Mouse (Mus musculus) limb, embryonic 13.5 days (tissue): ENCODE data around the gene Nrp1. TPM values are rescaled to one million over a fixed set of nuclear protein-coding genes. Genes with fewer than 3 reads are reported as not detected.

Experiments used
- ATAC-seq: fragments of 200-750 bp; cut with Nextera tagmentation; 2 replicates; pipeline ENCODE4 v1.8.0; 2017; ENCODE audit warnings: low read depth, moderate number of reproducible peaks, moderate TSS enrichment; ENCODE audit not compliant: low FRiP score
- H3K27ac ChIP-seq: fragments of 300-500 bp; sonication (generic); 2 replicates; pipeline ENCODE4 v1.5.1; 2015; ENCODE audit warnings: inconsistent platforms, mild to moderate bottlenecking, moderate library complexity
- H3K27me3 ChIP-seq: fragments of 300-500 bp; sonication (generic); 2 replicates; pipeline ENCODE4 v1.6.1; 2015; ENCODE audit warnings: mild to moderate bottlenecking, inconsistent platforms
- H3K36me3 ChIP-seq: fragments of 300-500 bp; sonication (generic); 2 replicates; pipeline ENCODE4 v1.6.1; 2015; ENCODE audit warnings: inconsistent platforms, mild to moderate bottlenecking, moderate library complexity
- H3K4me1 ChIP-seq: fragments of 300-500 bp; sonication (generic); 2 replicates; pipeline ENCODE4 v1.6.1; 2015; ENCODE audit warnings: inconsistent platforms
- H3K4me2 ChIP-seq: fragments of 300-500 bp; sonication (generic); replicated peaks from 2 replicates; pipeline ENCODE4 v1.6.1; 2015; ENCODE audit warnings: inconsistent platforms, mild to moderate bottlenecking, moderate library complexity
- H3K4me3 ChIP-seq: fragments of 300-500 bp; sonication (generic); 2 replicates; pipeline ENCODE4 v1.5.1; 2015; ENCODE audit warnings: moderate library complexity, mild to moderate bottlenecking, inconsistent platforms
- H3K9ac ChIP-seq: fragments of 300-500 bp; sonication (generic); 2 replicates; pipeline ENCODE4 v1.6.1; 2015; ENCODE audit warnings: mild to moderate bottlenecking, inconsistent platforms
- H3K9me3 ChIP-seq: fragments of 300-500 bp; sonication (generic); 2 replicates; pipeline ENCODE4 v1.6.1; 2016; ENCODE audit warnings: inconsistent platforms
- WGBS: fragments of 180-500 bp; shearing (Covaris S2); methylation state at CpG from one replicate; pipeline ENCODE4 v1.1.7; 2015; 5-methylcytosine and 5-hydroxymethylcytosine counted together
- polyA plus RNA-seq: library from polyadenylated mRNA; unstranded; fragments of >200 nt; fragmentation: Nextera tagmentation; extraction: Ambion mirVana; gene quantifications from 2 replicates; pipeline ENCODE4 v1.2.1, GENCODE M21; 2015

The Nrp1 gene
- polyA plus RNA-seq, 1 experiment from 2014 or later = 71.4 TPM

- H3K4me1 ChIP-seq = no peaks in the 10 kb centered on the region
- no peak overlapping the region for H3K4me3 ChIP-seq
- no peak for ATAC-seq
- H3K9ac ChIP-seq = no peak overlapping the region
- H3K27me3 ChIP-seq = no peaks in the 10 kb centered on the region
- H3K9me3 ChIP-seq = no peaks in the 10 kb centered on the region
- no peak overlapping the region for H3K27ac ChIP-seq
- no peak overlapping the region for H3K4me2 ChIP-seq
- peaks cover 13% of the 10 kb centered on the region for H3K36me3 ChIP-seq
- WGBS = 84% methylated on average over 3 of the region's 3 CpGs
Measured at GRCm38 (mm10) chr8:128427071-128427470, 68.7 kb downstream of the Nrp1 start.

- H3K4me3 ChIP-seq = no peak overlapping the region
- H3K4me2 ChIP-seq = no peak overlapping the region
- peaks cover 29% of the 10 kb centered on the region for H3K36me3 ChIP-seq
- no peaks in the 10 kb centered on the region for H3K9me3 ChIP-seq
- WGBS = 69% methylated on average over 1 of the region's 1 CpGs
- no peak overlapping the region for H3K27ac ChIP-seq
- no peaks in the 10 kb centered on the region for H3K4me1 ChIP-seq
- no peak for ATAC-seq
- no peaks in the 10 kb centered on the region for H3K27me3 ChIP-seq
- H3K9ac ChIP-seq = no peak overlapping the region
Measured at GRCm38 (mm10) chr8:128428971-128429370, 70.6 kb downstream of the Nrp1 start.

- peaks cover 46% of the 10 kb centered on the region for H3K36me3 ChIP-seq
- H3K27me3 ChIP-seq = peaks cover 4% of the 10 kb centered on the region; the same call in 1 of the 2 replicates
- H3K27ac ChIP-seq = no peak overlapping the region
- H3K4me3 ChIP-seq = no peak overlapping the region
- H3K4me1 ChIP-seq = no peaks in the 10 kb centered on the region
- no peak overlapping the region for H3K4me2 ChIP-seq
- no peak overlapping the region for H3K9ac ChIP-seq
- 82% methylated on average over 1 of the region's 1 CpGs for WGBS
- ATAC-seq = no peak
- no peaks in the 10 kb centered on the region for H3K9me3 ChIP-seq
Measured at GRCm38 (mm10) chr8:128431082-128431481, 72.7 kb downstream of the Nrp1 start.

GRCm38 (mm10) chr8:128435749-128436148 lies 77.3 kb downstream of the Nrp1 start:
- Histone ChIP-seq H3K4me1 (0 out of 2 replicates have a peak, but pooled peaks cover 7% of the 10 kb centered on the region), H3K36me3 (peaks cover 40% of the 10 kb centered on the region), H3K4me3 (no peak overlapping the region), H3K9ac (no peak overlapping the region), H3K27me3 (peaks cover 13% of the 10 kb centered on the region), H3K4me2 (no peak overlapping the region), H3K9me3 (no peaks in the 10 kb centered on the region), H3K27ac (no peak overlapping the region)
- 88% methylated on average over 4 of the region's 4 CpGs for WGBS
- no peak for ATAC-seq

- 85% methylated on average over 12 of the region's 12 CpGs for WGBS
- peaks cover 34% of the 10 kb centered on the region for H3K36me3 ChIP-seq
- H3K9ac ChIP-seq = no peak overlapping the region
- peaks cover 21% of the 10 kb centered on the region for H3K4me1 ChIP-seq
- no peak for ATAC-seq
- H3K27me3 ChIP-seq = peaks cover 13% of the 10 kb centered on the region
- H3K9me3 ChIP-seq = no peaks in the 10 kb centered on the region
- no peak overlapping the region for H3K4me3 ChIP-seq
- no peak overlapping the region for H3K27ac ChIP-seq
- H3K4me2 ChIP-seq = no peak overlapping the region
Measured at GRCm38 (mm10) chr8:128437156-128437825, 78.9 kb downstream of the Nrp1 start.

- peak; percentile 80 for ATAC-seq
- peaks cover 3% of the 10 kb centered on the region; the same call in 1 of the 2 replicates for H3K36me3 ChIP-seq
- H3K27me3 ChIP-seq = peaks cover 21% of the 10 kb centered on the region
- peaks cover 37% of the 10 kb centered on the region for H3K4me1 ChIP-seq
- H3K9ac ChIP-seq = no peak overlapping the region
- no peaks in the 10 kb centered on the region for H3K9me3 ChIP-seq
- no peak overlapping the region for H3K4me3 ChIP-seq
- 11% methylated on average over 1 of the region's 1 CpGs for WGBS
- H3K27ac ChIP-seq = no peak overlapping the region
- no peak overlapping the region for H3K4me2 ChIP-seq
Measured at GRCm38 (mm10) chr8:128441407-128441806, 83.0 kb downstream of the Nrp1 start.

GRCm38 (mm10) chr8:128445596-128445995 lies 87.2 kb downstream of the Nrp1 start:
- H3K27me3 ChIP-seq = peaks cover 22% of the 10 kb centered on the region
- H3K27ac ChIP-seq = no peak overlapping the region
- peaks cover 40% of the 10 kb centered on the region for H3K4me1 ChIP-seq
- H3K36me3 ChIP-seq = no peaks in the 10 kb centered on the region; the same call in 1 of the 2 replicates
- no peak overlapping the region for H3K4me2 ChIP-seq
- H3K4me3 ChIP-seq = no peak overlapping the region
- 53% methylated on average over 4 of the region's 4 CpGs for WGBS
- no peak overlapping the region for H3K9ac ChIP-seq
- no peak for ATAC-seq
- no peaks in the 10 kb centered on the region for H3K9me3 ChIP-seq

GRCm38 (mm10) chr8:128446636-128447035 lies 88.2 kb downstream of the Nrp1 start:
- Histone ChIP-seq H3K27me3 (peaks cover 22% of the 10 kb centered on the region), H3K36me3 (peaks cover 2% of the 10 kb centered on the region; the same call in 1 of the 2 replicates), H3K4me3 (no peak overlapping the region), H3K4me1 (peaks cover 42% of the 10 kb centered on the region), H3K27ac (no peak overlapping the region), H3K9me3 (no peaks in the 10 kb centered on the region), H3K9ac (no peak overlapping the region), H3K4me2 (no peak overlapping the region)
- WGBS = 72% methylated on average over 3 of the region's 3 CpGs
- no peak for ATAC-seq

- Histone ChIP-seq H3K27me3 (peaks cover 22% of the 10 kb centered on the region), H3K9ac (no peak overlapping the region), H3K4me1 (peaks cover 36% of the 10 kb centered on the region), H3K4me2 (no peak overlapping the region), H3K36me3 (peaks cover 5% of the 10 kb centered on the region; the same call in 1 of the 2 replicates), H3K9me3 (no peaks in the 10 kb centered on the region), H3K4me3 (no peak overlapping the region), H3K27ac (no peak overlapping the region)
- ATAC-seq = no peak
- WGBS = 96% methylated on average over 3 of the region's 3 CpGs
Measured at GRCm38 (mm10) chr8:128447320-128447719, 88.9 kb downstream of the Nrp1 start.

GRCm38 (mm10) chr8:128450390-128451032 lies 92.1 kb downstream of the Nrp1 start:
- H3K27ac ChIP-seq = no peak overlapping the region

GRCm38 (mm10) chr8:128451121-128451520 lies 92.7 kb downstream of the Nrp1 start:
- H3K27ac ChIP-seq = no peak overlapping the region
- no peak overlapping the region for H3K9ac ChIP-seq
- 8% methylated on average over 1 of the region's 1 CpGs for WGBS
- H3K27me3 ChIP-seq = peaks cover 13% of the 10 kb centered on the region
- H3K4me2 ChIP-seq = no peak overlapping the region
- no peaks in the 10 kb centered on the region for H3K9me3 ChIP-seq
- no peak for ATAC-seq
- peaks cover 23% of the 10 kb centered on the region for H3K4me1 ChIP-seq
- H3K4me3 ChIP-seq = no peak overlapping the region
- H3K36me3 ChIP-seq = peaks cover 5% of the 10 kb centered on the region; the same call in 1 of the 2 replicates

More at GRCm38 (mm10) chr8:128450390-128451032, 92.1 kb downstream of the Nrp1 start:
- Histone ChIP-seq H3K27me3 (peaks cover 16% of the 10 kb centered on the region), H3K4me1 (peaks cover 27% of the 10 kb centered on the region), H3K4me3 (no peak overlapping the region), H3K9ac (no peak overlapping the region), H3K36me3 (peaks cover 5% of the 10 kb centered on the region; the same call in 1 of the 2 replicates), H3K4me2 (no peak overlapping the region), H3K9me3 (no peaks in the 10 kb centered on the region)
- WGBS = 20% methylated on average over 9 of the region's 9 CpGs
- no peak for ATAC-seq

- H3K9ac ChIP-seq = no peak overlapping the region
- H3K4me3 ChIP-seq = no peak overlapping the region
- 0 out of 2 replicates have a peak, but pooled peaks cover 5% of the 10 kb centered on the region for H3K36me3 ChIP-seq
- no peaks in the 10 kb centered on the region for H3K27me3 ChIP-seq
- H3K9me3 ChIP-seq = no peaks in the 10 kb centered on the region
- no peak overlapping the region for H3K27ac ChIP-seq
- 72% methylated on average over 2 of the region's 2 CpGs for WGBS
- no peak overlapping the region for H3K4me2 ChIP-seq
- ATAC-seq = no peak
- peaks cover 22% of the 10 kb centered on the region for H3K4me1 ChIP-seq
Measured at GRCm38 (mm10) chr8:128453471-128453870, 95.1 kb downstream of the Nrp1 start.
